Mouse (Mus musculus) limb, embryonic 15.5 days (tissue): ENCODE measurements around the gene Nsrp1. TPM values are rescaled to one million over a fixed set of nuclear protein-coding genes. Genes with fewer than 3 reads are reported as not detected.
"Not testable (repeated sequence)": the region's sequence is repeated elsewhere in the genome, so short reads cannot be mapped to it uniquely, and the experiment has no call there.

Experiments
- ATAC-seq: fragments of 200-750 bp; cut with Nextera tagmentation; 2 replicates; pipeline ENCODE4 v1.8.0; 2017; ENCODE audit warnings: low read depth, moderate TSS enrichment; ENCODE audit not compliant: insufficient number of reproducible peaks, low FRiP score, low TSS enrichment
- H3K27ac ChIP-seq: fragments of 300-500 bp; sonication (generic); 2 replicates; pipeline ENCODE4 v1.5.1; 2015; ENCODE audit warnings: moderate library complexity, mild to moderate bottlenecking, inconsistent platforms
- H3K27me3 ChIP-seq: fragments of 300-500 bp; sonication (generic); 2 replicates; pipeline ENCODE4 v1.6.1; 2015; ENCODE audit warnings: inconsistent platforms
- H3K36me3 ChIP-seq: fragments of 300-500 bp; sonication (generic); 2 replicates; pipeline ENCODE4 v1.6.1; 2015; ENCODE audit warnings: inconsistent platforms
- H3K4me1 ChIP-seq: fragments of 300-500 bp; sonication (generic); 2 replicates; pipeline ENCODE4 v1.6.1; 2015; ENCODE audit warnings: inconsistent platforms
- H3K4me2 ChIP-seq: fragments of 300-500 bp; sonication (generic); 2 replicates; pipeline ENCODE4 v1.6.1; 2015; ENCODE audit warnings: mild to moderate bottlenecking, inconsistent platforms
- H3K4me3 ChIP-seq: fragments of 300-500 bp; sonication (generic); 2 replicates; pipeline ENCODE4 v1.5.1; 2015; ENCODE audit warnings: mild to moderate bottlenecking, inconsistent platforms
- H3K9ac ChIP-seq: fragments of 300-500 bp; sonication (generic); 2 replicates; pipeline ENCODE4 v1.6.1; 2015; ENCODE audit warnings: inconsistent platforms
- H3K9me3 ChIP-seq: fragments of 300-500 bp; sonication (generic); 2 replicates; pipeline ENCODE4 v1.6.1; 2016; ENCODE audit warnings: inconsistent platforms
- WGBS: fragments of 180-500 bp; shearing (Covaris S2); methylation state at CpG from one replicate; pipeline ENCODE4 v1.1.7; 2015; 5-methylcytosine and 5-hydroxymethylcytosine counted together
- polyA plus RNA-seq: library from polyadenylated mRNA; unstranded; fragments of >200 nt; fragmentation: Nextera tagmentation; extraction: Ambion mirVana; gene quantifications from 2 replicates; pipeline ENCODE4 v1.2.1, GENCODE M21; 2015

Gene Nsrp1
- polyA plus RNA-seq, 1 experiment from 2014 or later, result 76.7 TPM

DNA sequence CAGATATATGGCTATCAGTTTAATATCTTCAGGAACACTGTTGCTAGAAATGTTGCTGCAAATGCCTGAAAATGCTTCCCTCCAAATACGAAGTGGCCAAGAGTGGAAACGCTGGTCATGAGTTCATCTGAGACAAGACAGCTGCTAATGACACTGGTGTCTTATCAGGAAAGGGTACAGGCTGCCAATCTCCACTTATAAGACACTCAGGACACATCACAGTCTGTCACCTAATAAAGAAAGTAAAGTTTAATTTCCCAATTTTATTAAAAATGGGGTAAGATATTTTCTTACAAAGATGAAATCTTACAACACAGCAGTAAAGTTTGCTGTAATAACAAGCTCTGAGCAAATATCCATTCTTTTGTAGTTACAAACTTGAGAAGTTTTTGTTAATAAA lies 10.9 kb upstream of the Nsrp1 start:
- H3K9me3 ChIP-seq, result no peaks in the 10 kb centered on the region
- no peak overlapping the region for H3K4me3 ChIP-seq
- no peak overlapping the region for H3K4me2 ChIP-seq
- 75% methylated on average over 2 of the region's 2 CpGs for WGBS
- H3K36me3 ChIP-seq, result no peaks in the 10 kb centered on the region
- ATAC-seq, result no peak
- no peak overlapping the region for H3K27ac ChIP-seq
- no peaks in the 10 kb centered on the region for H3K27me3 ChIP-seq
- no peak overlapping the region for H3K9ac ChIP-seq
- H3K4me1 ChIP-seq, result no peaks in the 10 kb centered on the region

DNA sequence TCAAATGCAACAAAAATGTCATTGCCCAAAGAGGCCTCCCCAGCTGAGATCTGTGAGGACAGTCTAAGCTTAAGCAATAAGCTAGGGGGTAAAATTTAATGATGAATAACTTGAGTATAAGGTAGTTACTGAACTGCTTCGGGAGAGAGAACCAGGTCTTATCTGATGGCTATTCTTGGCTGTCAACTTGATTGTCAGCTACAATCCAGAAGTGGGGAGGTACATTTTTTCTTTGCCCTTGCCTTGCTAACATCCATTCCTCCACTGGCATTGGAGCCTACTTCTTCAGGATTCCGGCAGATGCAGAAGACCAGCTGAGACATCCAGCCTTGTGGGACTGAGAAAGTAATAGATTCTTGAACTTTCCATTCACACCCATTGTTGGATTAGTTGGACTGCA lies 8.8 kb upstream of the Nsrp1 start:
- Histone ChIP-seq H3K27ac (no peak overlapping the region), H3K27me3 (no peaks in the 10 kb centered on the region), H3K4me2 (no peak overlapping the region), H3K9ac (no peak overlapping the region), H3K9me3 (no peaks in the 10 kb centered on the region), H3K4me3 (no peak overlapping the region), H3K36me3 (no peaks in the 10 kb centered on the region), H3K4me1 (no peaks in the 10 kb centered on the region)
- WGBS, result 87% methylated on average over 2 of the region's 2 CpGs
- no peak for ATAC-seq

DNA sequence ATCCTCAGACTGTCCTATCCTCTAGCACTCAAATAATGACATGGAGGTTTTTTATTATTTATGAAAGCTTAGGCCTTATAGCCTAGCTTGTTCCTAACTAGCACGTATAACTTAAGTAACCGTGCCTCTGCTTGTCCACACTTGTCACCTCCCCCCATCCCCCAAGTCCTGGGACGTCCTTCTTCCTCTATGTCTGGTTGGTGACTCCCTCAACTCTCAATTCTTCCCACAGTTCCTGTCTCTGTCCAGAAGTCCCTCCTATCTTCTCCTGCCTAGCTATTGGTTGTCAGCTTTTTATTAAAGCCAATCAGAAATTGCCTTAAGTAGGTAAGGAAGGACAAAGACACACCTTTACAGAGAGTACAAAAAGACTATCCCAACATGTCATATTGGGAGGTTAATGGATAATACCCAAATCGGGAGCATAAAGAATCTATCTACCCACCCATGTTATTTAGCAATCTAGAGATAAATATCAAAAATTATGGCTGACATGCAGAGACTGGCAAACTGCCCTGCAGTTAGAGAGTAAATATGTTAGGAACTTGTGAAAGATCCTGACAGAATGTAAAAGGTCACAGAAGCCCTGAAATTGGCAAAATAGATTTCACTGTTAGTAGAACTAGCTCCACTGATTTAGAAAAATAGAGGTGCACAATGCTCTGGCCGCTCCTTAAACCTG lies 5.9 kb upstream of the Nsrp1 start:
- no peak overlapping the region for H3K9ac ChIP-seq
- 48% methylated on average over 5 of the region's 5 CpGs for WGBS
- no peak for ATAC-seq

DNA sequence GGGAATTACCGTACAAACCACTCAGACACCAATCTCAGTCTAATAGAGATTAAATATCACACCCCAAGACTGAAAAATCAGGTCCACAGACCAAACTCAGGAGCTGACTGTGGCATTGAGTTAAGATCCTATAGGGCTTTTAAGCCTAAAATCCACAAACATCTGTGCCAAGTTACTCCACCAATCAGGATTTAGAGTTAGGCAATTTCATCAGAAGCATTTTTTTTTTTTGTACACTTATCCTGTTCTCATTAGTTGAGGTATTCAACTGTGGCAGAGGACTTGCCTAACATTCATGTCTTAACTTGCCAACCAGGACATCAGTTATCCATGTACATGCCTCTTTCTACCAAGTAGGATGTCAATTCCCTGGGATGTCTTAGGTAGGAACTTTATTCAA lies 1.1 kb upstream of the Nsrp1 start:
- ATAC-seq, result no peak
- H3K9me3 ChIP-seq, result no peaks in the 10 kb centered on the region
- WGBS, result 88% methylated on average over 1 of the region's 1 CpGs
- H3K4me1 ChIP-seq, result peaks cover 5% of the 10 kb centered on the region
- no peak overlapping the region for H3K4me3 ChIP-seq
- H3K27me3 ChIP-seq, result no peaks in the 10 kb centered on the region
- H3K4me2 ChIP-seq, result no peak overlapping the region
- peaks cover 12% of the 10 kb centered on the region for H3K36me3 ChIP-seq
- H3K9ac ChIP-seq, result no peak overlapping the region
- H3K27ac ChIP-seq, result no peak overlapping the region

More for the DNA sequence above, 5.9 kb upstream of the Nsrp1 start:
- H3K4me2 ChIP-seq, result no peak overlapping the region
- no peak overlapping the region for H3K27ac ChIP-seq
- no peaks in the 10 kb centered on the region for H3K9me3 ChIP-seq
- H3K36me3 ChIP-seq, result no peaks in the 10 kb centered on the region
- no peaks in the 10 kb centered on the region for H3K4me1 ChIP-seq
- H3K27me3 ChIP-seq, result no peaks in the 10 kb centered on the region
- no peak overlapping the region for H3K4me3 ChIP-seq

DNA sequence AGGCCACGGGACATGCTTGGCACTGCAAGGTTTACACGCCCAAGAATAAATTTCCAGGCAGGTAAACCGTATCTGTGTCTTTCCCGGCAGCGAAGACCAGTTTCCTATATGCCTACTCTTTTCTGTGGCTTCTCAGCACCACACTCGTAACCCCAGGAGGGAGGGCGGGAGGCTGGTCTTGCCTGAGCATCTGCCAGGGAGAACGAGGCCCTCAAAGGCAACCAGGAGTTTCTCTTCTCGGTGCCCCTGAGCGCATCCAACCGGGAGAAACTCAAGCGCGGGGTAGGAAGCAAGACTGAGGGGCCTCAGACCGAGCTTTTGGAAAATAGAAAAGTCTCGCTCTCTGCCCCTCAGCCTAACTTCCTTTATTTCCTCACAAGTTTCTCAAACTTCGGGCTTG lies 443 bp downstream of the Nsrp1 start:
- Histone ChIP-seq H3K27ac (peak overlapping the region; percentile 90), H3K4me1 (peaks cover 5% of the 10 kb centered on the region), H3K4me2 (peak overlapping the region; percentile 63), H3K4me3 (peak overlapping the region; percentile 77), H3K9me3 (no peaks in the 10 kb centered on the region), H3K9ac (peak overlapping the region; percentile 76), H3K27me3 (no peaks in the 10 kb centered on the region), H3K36me3 (peaks cover 23% of the 10 kb centered on the region)
- WGBS, result 2% methylated on average over 16 of the region's 16 CpGs
- 0 out of 2 replicates have a peak, but pooled peaks have one; percentile 24 for ATAC-seq

DNA sequence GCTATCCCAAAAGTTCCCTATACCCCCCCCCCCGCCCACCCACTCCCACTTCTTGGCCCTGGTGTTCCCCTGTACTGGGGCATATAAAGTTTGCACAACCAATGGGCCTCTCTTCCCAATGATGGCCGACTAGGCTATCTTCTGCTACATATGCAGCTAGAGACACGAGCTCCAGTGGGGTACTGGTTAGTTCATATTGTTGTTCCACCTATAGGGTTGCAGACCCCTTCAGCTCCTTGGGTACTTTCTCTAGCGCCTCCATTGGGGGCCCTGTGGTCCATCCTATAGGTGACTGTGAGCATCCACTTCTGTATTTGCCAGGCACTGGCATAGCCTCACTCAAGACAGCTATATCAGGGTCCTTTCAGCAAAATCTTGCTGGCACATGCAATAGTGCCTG lies 904 bp downstream of the Nsrp1 start:
- H3K27ac ChIP-seq, result peak overlapping the region; percentile 90
- ATAC-seq, H3K9me3 ChIP-seq, H3K27me3 ChIP-seq, H3K4me1 ChIP-seq: not testable (repeated sequence)
- H3K4me3 ChIP-seq, result peak overlapping the region; percentile 77
- peak overlapping the region; percentile 63 for H3K4me2 ChIP-seq
- WGBS, result 59% methylated on average over 4 of the region's 4 CpGs
- peaks cover 27% of the 10 kb centered on the region for H3K36me3 ChIP-seq
- H3K9ac ChIP-seq, result peak overlapping the region; percentile 76

DNA sequence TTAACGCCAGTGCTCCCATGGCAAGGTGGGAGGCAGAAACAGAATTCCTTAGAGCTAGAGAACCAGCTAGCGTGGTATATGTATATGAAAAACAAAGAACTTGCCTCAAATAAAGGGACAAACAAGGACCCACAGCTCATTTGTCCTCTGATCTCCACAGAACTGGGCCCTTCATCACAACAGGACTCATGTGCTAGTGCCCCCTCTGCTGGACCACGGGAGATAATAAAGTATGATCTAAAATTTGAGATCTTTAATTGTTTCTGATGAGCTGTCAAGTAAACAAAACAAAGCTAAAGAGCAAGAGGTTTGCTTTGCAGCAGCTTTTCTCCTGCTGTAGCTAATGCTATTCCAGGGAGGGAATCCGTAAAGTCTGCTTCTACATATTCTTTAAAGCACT lies 7.5 kb downstream of the Nsrp1 start:
- Histone ChIP-seq H3K36me3 (peaks cover 33% of the 10 kb centered on the region), H3K4me3 (no peak overlapping the region), H3K9ac (no peak overlapping the region), H3K27ac (no peak overlapping the region), H3K27me3 (no peaks in the 10 kb centered on the region), H3K4me1 (no peaks in the 10 kb centered on the region), H3K9me3 (no peaks in the 10 kb centered on the region), H3K4me2 (no peak overlapping the region)
- no peak for ATAC-seq
- 75% methylated on average over 4 of the region's 4 CpGs for WGBS

DNA sequence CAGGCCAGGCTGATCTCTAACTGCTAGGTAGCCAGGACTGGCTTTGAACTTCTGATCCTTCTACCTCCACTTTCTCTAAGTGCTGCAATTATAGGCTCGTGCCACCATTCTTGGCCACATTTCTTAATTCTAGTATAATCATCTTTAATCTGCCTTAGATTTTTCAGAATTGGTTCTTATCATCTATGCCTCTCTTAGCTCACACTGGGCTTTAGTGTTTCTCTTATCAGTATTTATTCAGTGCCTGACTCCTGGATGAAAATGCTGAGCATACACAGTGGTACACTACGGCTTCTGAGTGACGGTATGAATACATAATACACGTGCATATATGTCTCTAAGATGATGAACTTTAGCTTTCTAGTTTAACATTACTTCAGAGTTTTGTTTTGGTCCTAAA lies 9.4 kb downstream of the Nsrp1 start:
- Histone ChIP-seq H3K27ac (no peak overlapping the region), H3K9me3 (no peaks in the 10 kb centered on the region), H3K4me3 (no peak overlapping the region), H3K4me1 (no peaks in the 10 kb centered on the region), H3K9ac (no peak overlapping the region), H3K36me3 (peaks cover 20% of the 10 kb centered on the region), H3K4me2 (no peak overlapping the region), H3K27me3 (no peaks in the 10 kb centered on the region)
- ATAC-seq, result no peak
- WGBS, result 94% methylated on average over 4 of the region's 4 CpGs

DNA sequence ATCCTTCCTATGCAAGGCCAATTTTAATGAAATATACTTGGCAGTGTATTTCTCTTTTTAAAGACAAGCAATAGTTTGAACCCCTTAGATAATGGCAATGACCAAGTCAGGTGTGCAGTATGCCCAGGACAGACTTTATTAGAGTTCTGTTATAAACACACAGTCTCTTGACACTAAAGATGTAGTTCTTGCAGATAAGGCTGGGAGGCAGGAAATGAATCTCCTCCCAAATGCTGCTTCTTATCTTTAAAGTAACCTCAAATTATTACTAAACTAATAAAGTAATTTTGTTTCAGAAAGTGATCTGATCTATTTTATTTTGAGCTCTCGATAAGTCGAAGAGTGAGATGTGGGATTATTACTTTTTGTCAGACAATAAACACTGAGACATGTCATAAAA lies 14.8 kb downstream of the Nsrp1 start:
- 83% methylated on average over 2 of the region's 2 CpGs for WGBS
- H3K4me1 ChIP-seq, result no peaks in the 10 kb centered on the region
- ATAC-seq, result no peak
- no peaks in the 10 kb centered on the region for H3K36me3 ChIP-seq
- H3K4me3 ChIP-seq, result no peak overlapping the region
- H3K4me2 ChIP-seq, result no peak overlapping the region
- H3K27ac ChIP-seq, result no peak overlapping the region
- no peaks in the 10 kb centered on the region for H3K9me3 ChIP-seq
- H3K9ac ChIP-seq, result no peak overlapping the region
- no peaks in the 10 kb centered on the region for H3K27me3 ChIP-seq

DNA sequence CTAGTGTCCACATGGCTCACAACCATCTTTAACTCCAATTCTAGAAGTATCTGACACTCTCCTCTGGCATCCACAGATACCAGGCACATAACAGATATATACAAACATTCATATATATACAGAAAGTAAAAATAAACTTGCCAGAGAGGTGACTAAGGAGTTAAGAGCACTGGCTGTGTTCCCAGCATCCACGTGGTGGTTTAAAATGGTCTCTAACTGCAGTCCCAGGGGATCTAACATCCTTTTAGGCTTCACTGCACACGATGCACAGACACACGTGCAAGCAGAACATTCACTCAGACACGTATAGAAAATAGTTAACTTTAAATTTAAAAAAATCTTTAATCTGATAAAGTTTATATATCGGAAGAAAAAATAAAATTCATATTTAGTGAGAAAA lies 16.3 kb downstream of the Nsrp1 start:
- Histone ChIP-seq H3K27me3 (no peaks in the 10 kb centered on the region), H3K27ac (no peak overlapping the region), H3K9ac (no peak overlapping the region), H3K4me2 (no peak overlapping the region), H3K4me1 (no peaks in the 10 kb centered on the region), H3K9me3 (no peaks in the 10 kb centered on the region), H3K36me3 (no peaks in the 10 kb centered on the region), H3K4me3 (no peak overlapping the region)
- 51% methylated on average over 5 of the region's 5 CpGs for WGBS
- ATAC-seq, result no peak

DNA sequence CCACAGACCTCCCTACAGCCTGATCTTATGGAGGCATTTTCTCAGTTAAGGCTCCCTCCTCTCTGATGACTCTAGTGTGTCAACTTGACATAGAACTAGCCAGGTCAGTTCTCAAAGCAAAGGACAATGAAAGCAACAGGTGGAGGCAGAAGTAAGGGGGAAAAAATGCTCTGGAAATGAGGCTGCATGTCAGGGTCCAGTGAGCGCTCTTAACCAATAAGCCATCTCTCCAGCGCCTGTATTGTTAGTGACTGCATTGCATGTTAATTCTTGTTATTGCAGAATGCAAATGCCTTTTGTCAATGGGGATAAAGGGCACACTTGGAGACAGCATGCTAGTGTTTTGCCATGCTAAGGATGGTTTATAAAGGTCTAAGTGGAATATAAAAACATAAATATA lies 35.4 kb downstream of the Nsrp1 start:
- Histone ChIP-seq H3K4me2 (no peak overlapping the region), H3K36me3 (peaks cover 18% of the 10 kb centered on the region), H3K9ac (no peak overlapping the region), H3K4me1 (no peaks in the 10 kb centered on the region), H3K9me3 (no peaks in the 10 kb centered on the region), H3K27ac (no peak overlapping the region), H3K27me3 (no peaks in the 10 kb centered on the region), H3K4me3 (no peak overlapping the region)
- WGBS, result 83% methylated on average over 2 of the region's 2 CpGs
- ATAC-seq, result no peak

DNA sequence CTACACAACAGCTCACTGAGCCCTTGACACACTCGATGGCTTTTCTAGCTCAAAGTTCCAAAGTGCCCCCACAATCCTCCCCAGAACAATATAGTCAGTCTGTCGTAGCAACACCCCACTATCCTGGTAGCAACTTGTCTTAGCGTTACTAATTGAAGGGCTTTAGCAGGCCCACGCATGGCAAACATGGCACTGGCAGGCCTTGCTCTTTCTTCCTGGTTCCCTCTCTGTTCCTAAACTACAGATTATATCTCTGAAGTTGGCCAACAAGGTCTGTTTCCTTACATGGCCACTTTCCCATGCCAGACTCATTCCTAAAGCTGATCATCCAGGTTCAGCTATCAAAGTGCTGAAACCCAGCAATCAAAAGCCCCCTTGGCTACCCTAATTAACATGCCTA lies 36.3 kb downstream of the Nsrp1 start:
- H3K4me1 ChIP-seq, result no peaks in the 10 kb centered on the region
- H3K4me2 ChIP-seq, result no peak overlapping the region
- no peaks in the 10 kb centered on the region for H3K9me3 ChIP-seq
- WGBS, result 84% methylated on average over 4 of the region's 4 CpGs
- no peak overlapping the region for H3K27ac ChIP-seq
- no peak overlapping the region for H3K9ac ChIP-seq
- no peaks in the 10 kb centered on the region for H3K27me3 ChIP-seq
- H3K36me3 ChIP-seq, result peaks cover 18% of the 10 kb centered on the region
- no peak for ATAC-seq
- H3K4me3 ChIP-seq, result no peak overlapping the region
